Mouse (Mus musculus) kidney, embryonic 16.5 days (tissue): ENCODE measurements at regions not wholly inside any gene's neighbourhood (a gene's known extent, or its start where the extent isn't known, plus 50 kb on each side); places are given as distances from the start of the nearest gene placed in this dataset.

ENCODE experiments used
- ATAC-seq: fragments of 200-750 bp; cut with Nextera tagmentation; 2 replicates; pipeline ENCODE4 v1.8.0; 2017; ENCODE audit warnings: moderate TSS enrichment; ENCODE audit not compliant: low FRiP score, low TSS enrichment
- H3K27ac ChIP-seq: fragments of 300-500 bp; sonication (generic); 2 replicates; pipeline ENCODE4 v1.5.1; 2014; ENCODE audit warnings: low read length
- H3K27me3 ChIP-seq: fragments of 300-500 bp; sonication (generic); 2 replicates; pipeline ENCODE4 v1.6.1; 2014; ENCODE audit warnings: low read length, control low read depth, mixed read lengths; ENCODE audit not compliant: insufficient read depth
- H3K36me3 ChIP-seq: fragments of 300-500 bp; sonication (generic); 2 replicates; pipeline ENCODE4 v1.6.1; 2014; ENCODE audit warnings: low read length, control low read depth, mixed read lengths; ENCODE audit not compliant: insufficient read depth
- H3K4me1 ChIP-seq: fragments of 300-500 bp; sonication (generic); 2 replicates; pipeline ENCODE4 v1.6.1; 2014; ENCODE audit warnings: low read length, control low read depth, mixed read lengths; ENCODE audit not compliant: insufficient read depth
- H3K4me2 ChIP-seq: fragments of 300-500 bp; sonication (generic); replicated peaks from 2 replicates; pipeline ENCODE4 v1.6.1; 2014; ENCODE audit warnings: low read depth, low read length
- H3K4me3 ChIP-seq: fragments of 300-500 bp; sonication (generic); 2 replicates; pipeline ENCODE4 v1.5.1; 2014; ENCODE audit warnings: mild to moderate bottlenecking, low read length
- H3K9ac ChIP-seq: fragments of 300-500 bp; sonication (generic); replicated peaks from 2 replicates; pipeline ENCODE4 v1.6.1; 2014; ENCODE audit warnings: low read length
- H3K9me3 ChIP-seq: fragments of 300-500 bp; sonication (generic); 2 replicates; pipeline ENCODE4 v1.6.1; 2016; ENCODE audit warnings: low read length, control low read depth
- WGBS: fragments of 180-500 bp; shearing (Covaris S2); extraction: QIAGEN DNeasy Blood & Tissue Kit; methylation state at CpG from one replicate; pipeline ENCODE4 v1.1.7; 2014; 5-methylcytosine and 5-hydroxymethylcytosine counted together

DNA sequence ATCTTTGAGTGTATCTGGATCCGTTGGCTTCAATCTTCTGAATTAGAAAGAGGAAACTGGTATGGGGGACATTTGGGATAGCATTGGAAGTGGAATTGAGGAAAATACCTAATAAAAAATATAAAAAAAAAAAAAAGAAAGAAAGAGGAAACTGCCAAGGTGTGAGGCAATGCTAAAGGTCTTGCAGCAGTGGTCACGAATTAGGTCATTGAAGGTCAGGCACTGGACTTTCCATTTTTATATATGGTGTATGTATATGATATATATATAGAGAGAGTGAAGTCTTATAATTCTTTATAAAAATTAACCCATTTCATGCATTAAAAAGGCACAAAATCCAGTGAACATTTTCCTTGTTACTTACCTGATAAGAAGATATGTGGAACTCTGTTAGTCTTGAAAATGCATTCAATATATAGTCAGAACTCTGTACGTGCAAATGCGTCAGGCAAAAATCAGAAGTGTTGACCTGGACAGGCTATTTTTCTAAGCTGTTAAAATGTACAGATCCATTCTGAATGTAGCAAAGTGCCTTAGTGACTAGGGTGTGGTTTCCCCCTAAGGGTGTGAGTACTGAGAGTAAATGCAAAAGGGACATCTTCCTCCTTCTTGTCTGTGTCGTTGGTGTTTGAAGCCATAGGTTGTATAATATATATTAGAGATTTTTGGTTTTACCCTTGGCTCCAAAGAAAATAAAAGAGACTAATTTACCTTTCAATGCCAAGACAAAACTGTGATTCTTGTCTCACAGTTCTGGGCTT is 181.0 kb downstream of the Ube2e3 start:
- Histone ChIP-seq H3K4me2 (no peak overlapping the region), H3K4me3 (no peak overlapping the region), H3K9me3 (no peaks in the 10 kb centered on the region), H3K36me3 (no peaks in the 10 kb centered on the region), H3K27me3 (no peaks in the 10 kb centered on the region), H3K27ac (no peak overlapping the region), H3K4me1 (no peaks in the 10 kb centered on the region), H3K9ac (no peak overlapping the region)
- WGBS = 88% methylated on average over 5 of the region's 5 CpGs
- ATAC-seq = no peak

DNA sequence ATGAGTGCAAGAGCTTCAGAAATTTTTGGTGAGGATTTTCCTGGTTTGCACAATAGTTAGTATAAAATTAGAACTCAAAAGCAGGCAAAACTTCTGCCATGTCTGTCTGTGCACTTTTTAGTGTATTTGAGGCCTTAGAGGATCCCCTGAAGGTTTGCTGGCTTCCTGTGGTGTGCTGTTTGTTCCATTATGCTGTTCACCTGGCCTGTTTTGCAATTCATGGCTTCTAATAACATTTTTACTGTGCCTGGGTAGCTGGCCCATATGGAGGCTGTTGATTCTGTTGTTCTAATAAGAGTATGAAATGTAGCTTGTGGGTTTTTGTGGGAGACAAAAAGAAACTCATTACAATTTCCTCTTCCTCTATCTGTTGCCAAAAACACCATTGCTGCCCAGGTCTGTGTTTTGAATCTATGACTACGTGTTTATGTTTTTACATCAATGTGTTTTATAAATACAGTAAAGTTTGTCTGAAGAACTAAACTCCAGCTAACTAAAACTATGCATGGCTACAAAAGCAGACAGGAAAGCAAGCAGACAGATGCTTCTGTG is 182.6 kb downstream of the Ube2e3 start:
- Histone ChIP-seq H3K27ac (no peak overlapping the region), H3K9ac (no peak overlapping the region), H3K36me3 (no peaks in the 10 kb centered on the region), H3K4me3 (no peak overlapping the region), H3K27me3 (no peaks in the 10 kb centered on the region), H3K4me1 (no peaks in the 10 kb centered on the region), H3K4me2 (no peak overlapping the region), H3K9me3 (no peaks in the 10 kb centered on the region)
- WGBS = 73% methylated on average over 1 of the region's 1 CpGs
- ATAC-seq = no peak

DNA sequence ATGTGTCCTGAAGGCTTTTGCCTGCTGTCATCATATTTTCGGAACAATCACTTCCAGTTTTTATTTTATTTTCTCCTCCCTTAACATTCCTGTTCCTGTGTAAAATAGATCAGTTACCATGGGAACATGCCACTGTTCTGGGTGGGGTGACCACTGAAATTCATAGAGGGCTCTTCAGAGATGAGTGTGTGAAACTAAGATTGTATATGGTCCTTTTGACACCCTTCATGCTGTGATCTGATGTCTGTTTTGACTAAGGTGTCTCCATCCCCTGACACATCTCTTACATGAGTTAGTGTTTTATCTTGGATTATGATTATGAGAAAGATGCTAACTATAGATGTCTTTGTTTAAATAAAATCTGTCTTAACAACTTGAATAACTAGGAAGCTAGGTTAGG is 184.3 kb downstream of the Ube2e3 start:
- no peaks in the 10 kb centered on the region for H3K4me1 ChIP-seq
- 88% methylated on average over 1 of the region's 1 CpGs for WGBS
- no peak for ATAC-seq
- H3K27me3 ChIP-seq = no peaks in the 10 kb centered on the region
- H3K4me2 ChIP-seq = no peak overlapping the region
- H3K4me3 ChIP-seq = no peak overlapping the region
- H3K36me3 ChIP-seq = no peaks in the 10 kb centered on the region
- no peak overlapping the region for H3K9ac ChIP-seq
- H3K27ac ChIP-seq = no peak overlapping the region
- no peaks in the 10 kb centered on the region for H3K9me3 ChIP-seq

DNA sequence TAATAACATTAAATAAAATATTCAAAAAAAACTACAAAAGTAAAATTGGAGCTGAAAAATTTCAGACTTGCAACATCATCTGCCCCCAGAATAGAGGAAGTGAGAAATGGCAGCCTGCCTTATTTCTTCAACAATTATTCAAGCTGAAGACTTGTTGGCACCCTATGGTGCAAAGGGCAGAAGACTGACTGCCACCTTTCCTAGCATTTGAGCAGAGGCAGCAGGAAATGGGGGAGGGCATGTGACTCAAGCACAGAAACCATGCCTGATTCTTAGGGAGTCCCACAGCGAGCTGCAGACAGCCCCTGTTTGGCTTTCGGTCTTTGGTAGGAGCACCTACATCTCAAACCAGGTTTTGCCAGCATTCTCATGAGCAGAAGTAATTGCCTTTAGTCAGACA is 188.2 kb downstream of the Ube2e3 start:
- 83% methylated on average over 2 of the region's 2 CpGs for WGBS

DNA sequence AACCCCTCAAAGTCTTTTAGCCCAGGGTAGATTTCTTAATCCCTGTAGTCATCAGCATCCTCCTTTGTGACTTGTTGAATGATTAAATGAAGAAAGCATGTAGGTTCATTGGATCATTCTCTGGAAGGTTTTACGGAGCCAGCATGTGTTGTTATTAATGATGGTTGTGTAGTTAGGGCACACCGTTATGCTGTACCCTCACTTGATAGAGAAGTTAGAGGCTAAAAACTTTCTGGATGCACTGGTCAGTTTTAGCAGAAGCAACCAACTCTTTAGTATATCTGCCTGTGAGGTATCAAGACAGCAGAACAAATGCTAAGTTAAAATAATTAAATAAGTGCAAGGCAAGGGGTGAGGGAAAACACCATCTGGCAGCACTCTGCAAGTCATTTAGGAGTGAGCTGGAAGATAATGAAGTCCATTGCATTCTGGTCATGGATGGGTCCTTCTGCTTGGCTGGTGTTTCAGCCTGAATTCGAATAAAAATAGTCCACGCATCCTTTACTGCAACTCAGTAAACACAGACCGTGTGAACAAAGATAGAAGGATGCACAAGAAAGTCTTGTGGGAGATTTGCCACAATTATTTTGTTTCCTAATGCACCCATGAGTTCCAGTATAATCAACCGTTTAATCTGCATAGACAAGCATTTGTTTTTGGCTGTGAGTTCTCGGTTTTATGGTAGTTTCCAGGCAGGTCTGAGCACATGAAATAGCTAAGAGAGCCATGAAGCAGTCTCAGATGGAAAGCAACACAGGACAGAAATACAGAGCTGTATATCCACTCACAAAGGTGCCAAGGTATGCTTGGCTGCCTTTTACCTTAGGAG is 191.4 kb downstream of the Ube2e3 start:
- no peak overlapping the region for H3K4me3 ChIP-seq
- no peaks in the 10 kb centered on the region for H3K27me3 ChIP-seq
- H3K9ac ChIP-seq = no peak overlapping the region
- H3K36me3 ChIP-seq = no peaks in the 10 kb centered on the region
- 85% methylated on average over 7 of the region's 7 CpGs for WGBS
- no peaks in the 10 kb centered on the region for H3K9me3 ChIP-seq
- H3K4me1 ChIP-seq = no peaks in the 10 kb centered on the region
- no peak for ATAC-seq
- no peak overlapping the region for H3K4me2 ChIP-seq
- no peak overlapping the region for H3K27ac ChIP-seq

More for the DNA sequence above, 188.2 kb downstream of the Ube2e3 start:
- no peak overlapping the region for H3K9ac ChIP-seq
- no peak for ATAC-seq
- H3K4me3 ChIP-seq = no peak overlapping the region
- H3K4me2 ChIP-seq = no peak overlapping the region
- no peak overlapping the region for H3K27ac ChIP-seq
- H3K27me3 ChIP-seq = no peaks in the 10 kb centered on the region
- no peaks in the 10 kb centered on the region for H3K36me3 ChIP-seq
- no peaks in the 10 kb centered on the region for H3K9me3 ChIP-seq
- H3K4me1 ChIP-seq = no peaks in the 10 kb centered on the region

DNA sequence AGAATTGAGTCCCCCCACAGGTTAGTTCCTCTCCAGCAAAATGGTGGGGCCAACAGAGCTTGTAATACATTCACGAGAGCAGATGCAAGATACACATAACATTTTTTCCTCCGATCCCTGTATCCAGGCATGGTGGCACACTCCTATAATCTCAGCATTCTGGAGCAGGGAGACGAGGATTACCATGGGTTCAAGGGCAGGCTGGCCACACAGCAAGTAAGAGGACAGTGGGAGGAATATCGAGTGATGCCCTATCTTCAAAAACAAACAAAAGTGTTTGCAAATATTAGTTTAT is 192.0 kb downstream of the Ube2e3 start:
- Histone ChIP-seq H3K36me3 (no peaks in the 10 kb centered on the region), H3K27me3 (no peaks in the 10 kb centered on the region)

DNA sequence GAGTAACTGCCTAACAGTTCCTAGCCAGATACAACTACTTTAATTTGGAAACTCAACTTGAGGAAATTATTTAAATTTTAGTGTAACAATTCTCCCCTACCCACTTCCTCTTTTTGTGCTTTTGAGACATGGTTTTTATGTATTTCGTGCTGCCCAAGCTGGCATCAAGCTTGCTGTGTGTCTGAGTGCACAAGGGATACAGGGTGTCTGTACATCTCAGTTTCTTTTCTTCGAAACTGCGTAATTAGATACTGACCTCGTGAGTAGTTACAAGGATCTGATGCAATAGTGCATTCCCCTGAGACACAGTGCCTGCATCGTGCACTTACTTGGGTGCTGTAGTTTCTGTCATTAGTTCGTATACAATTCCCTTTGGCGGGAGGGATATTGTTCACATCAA is 192.4 kb downstream of the Ube2e3 start:
- Histone ChIP-seq H3K36me3 (no peaks in the 10 kb centered on the region), H3K4me1 (no peaks in the 10 kb centered on the region), H3K27me3 (no peaks in the 10 kb centered on the region), H3K4me3 (no peak overlapping the region), H3K27ac (no peak overlapping the region), H3K4me2 (no peak overlapping the region), H3K9me3 (no peaks in the 10 kb centered on the region), H3K9ac (no peak overlapping the region)
- no peak for ATAC-seq
- 69% methylated on average over 7 of the region's 7 CpGs for WGBS

More for the DNA sequence above, 192.0 kb downstream of the Ube2e3 start:
- Histone ChIP-seq H3K9ac (no peak overlapping the region), H3K4me2 (no peak overlapping the region), H3K4me1 (no peaks in the 10 kb centered on the region), H3K4me3 (no peak overlapping the region), H3K27ac (no peak overlapping the region), H3K9me3 (no peaks in the 10 kb centered on the region)
- WGBS = 84% methylated on average over 4 of the region's 4 CpGs
- ATAC-seq = no peak

DNA sequence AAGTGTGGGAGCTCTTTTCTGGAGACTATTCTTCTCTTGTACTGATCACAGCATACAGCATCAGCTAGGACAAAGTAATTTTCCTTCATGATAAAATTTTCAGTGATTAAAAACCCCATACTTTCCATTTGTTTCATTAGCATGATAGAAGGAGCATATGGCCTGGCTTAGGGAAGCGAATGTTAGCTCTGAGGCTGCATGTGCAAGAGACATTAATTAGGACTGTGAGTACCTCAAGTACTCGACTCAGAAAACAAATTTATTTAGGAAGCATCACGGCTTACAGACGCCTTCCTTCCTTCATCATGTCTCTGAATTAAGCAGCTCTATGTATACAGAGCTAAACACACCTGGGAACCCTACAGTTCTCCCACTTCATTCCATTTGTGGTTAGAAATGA is 193.6 kb upstream of the Itga4 start:
- Histone ChIP-seq H3K27me3 (no peaks in the 10 kb centered on the region), H3K4me1 (no peaks in the 10 kb centered on the region), H3K4me2 (no peak overlapping the region), H3K27ac (no peak overlapping the region), H3K36me3 (no peaks in the 10 kb centered on the region), H3K9me3 (no peaks in the 10 kb centered on the region), H3K4me3 (no peak overlapping the region), H3K9ac (no peak overlapping the region)
- WGBS = 89% methylated on average over 4 of the region's 4 CpGs
- no peak for ATAC-seq

DNA sequence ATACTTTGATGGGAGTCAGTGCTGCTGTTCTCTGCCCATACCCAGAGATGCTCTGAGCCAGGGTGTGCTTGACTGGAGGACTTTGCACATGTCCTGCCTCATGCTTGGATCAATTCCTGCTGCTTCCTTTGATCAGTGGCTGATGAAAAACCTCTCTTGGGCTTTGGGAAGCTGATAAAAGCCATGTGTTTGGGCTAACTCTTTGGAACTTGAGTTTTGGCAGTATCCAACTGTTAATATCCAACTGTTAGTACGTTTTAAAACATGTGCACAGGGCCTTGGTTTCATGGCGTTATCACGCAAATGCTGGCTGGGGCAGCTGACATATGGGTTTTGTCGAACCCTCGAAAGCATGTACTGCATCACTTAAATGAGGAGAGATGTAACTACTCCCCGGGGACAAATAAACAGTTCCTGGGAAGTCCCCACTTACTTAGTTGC is 193.0 kb upstream of the Itga4 start:
- no peaks in the 10 kb centered on the region for H3K27me3 ChIP-seq
- no peaks in the 10 kb centered on the region for H3K9me3 ChIP-seq
- H3K4me1 ChIP-seq = no peaks in the 10 kb centered on the region
- ATAC-seq = peak; percentile 42; the same call in 1 of the 2 replicates
- no peak overlapping the region for H3K9ac ChIP-seq
- 67% methylated on average over 6 of the region's 6 CpGs for WGBS
- no peaks in the 10 kb centered on the region for H3K36me3 ChIP-seq
- no peak overlapping the region for H3K4me3 ChIP-seq
- no peak overlapping the region for H3K4me2 ChIP-seq
- no peak overlapping the region for H3K27ac ChIP-seq

DNA sequence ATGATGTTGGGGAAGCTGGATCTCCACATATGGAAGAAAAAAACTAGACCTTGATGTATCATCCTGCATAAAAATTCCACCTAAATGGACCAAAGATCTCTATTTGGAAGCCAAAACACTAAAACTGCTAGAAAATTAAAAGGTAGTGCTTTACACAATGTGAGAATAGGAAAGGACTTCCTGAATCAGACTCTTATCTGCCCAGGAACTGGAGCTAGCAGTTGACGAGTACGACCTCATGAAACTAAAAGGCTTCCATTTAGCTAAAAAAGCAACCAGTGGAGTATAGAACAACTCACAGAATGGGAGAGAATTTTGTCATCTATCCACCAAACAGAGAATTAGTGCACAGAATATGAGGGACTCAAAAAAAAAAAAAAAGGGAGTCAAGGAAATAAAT is 191.6 kb upstream of the Itga4 start:
- Histone ChIP-seq H3K9ac (no peak overlapping the region), H3K4me3 (no peak overlapping the region), H3K4me2 (no peak overlapping the region), H3K27ac (no peak overlapping the region), H3K27me3 (no peaks in the 10 kb centered on the region), H3K9me3 (no peaks in the 10 kb centered on the region), H3K4me1 (no peaks in the 10 kb centered on the region), H3K36me3 (no peaks in the 10 kb centered on the region)
- 86% methylated on average over 2 of the region's 2 CpGs for WGBS
- no peak for ATAC-seq
